Comparison of ENCODE assay signal across 8 mouse cellular contexts in the genomic region with DNA sequence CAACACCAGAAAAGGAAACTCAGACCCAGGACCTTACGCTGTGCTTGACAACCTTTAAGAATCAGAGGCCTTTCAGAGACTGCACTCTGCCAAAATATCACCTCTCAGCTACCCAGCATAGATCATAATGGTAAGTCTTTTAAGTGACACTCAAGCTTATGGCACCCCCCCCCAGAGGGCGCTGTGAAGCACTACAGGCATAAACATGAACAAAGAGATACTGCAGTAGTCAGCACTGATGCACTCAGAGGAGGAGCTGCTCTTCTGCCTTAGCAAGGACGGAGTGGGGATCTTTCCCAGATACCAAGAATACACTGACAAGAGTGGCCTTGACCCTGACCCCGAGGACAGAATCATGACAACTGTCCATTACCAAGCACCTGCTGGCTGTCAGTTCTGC. TPM values are rescaled to one million over a fixed set of nuclear protein-coding genes. Genes with fewer than 3 reads are reported as not detected.
DNase-seq lines count a peak whose midpoint lies in the region; ATAC-seq and TF ChIP-seq lines count a peak whose summit lies in the region.
"Had no signal": no experiment of that assay in that cellular context is flagged by ENCODE, and none has a peak within 500 bp of the region (broad histone marks: within the 10 kb centered on the region; RNA-seq: fewer than 3 reads in every experiment).

No protein-coding gene starts in this region.

- TF ChIP-seq POLR2A in MEL (IDR thresholded peaks at IDR 0.05; ENCODE audit: control insufficient read depth in 1 of 2, insufficient read depth in 1 of 2, low read depth in 1 of 2, low read length in 2 of 2, poor library complexity in 1 of 2), result no peak
- TF ChIP-seq POLR2A in bone marrow, adult 2 months (IDR thresholded peaks at IDR 0.05; ENCODE audit: borderline replicate concordance, control insufficient read depth, low read depth, low read length), result no peak

- H3K27ac ChIP-seq in layer of hippocampus, adult 2 months, result 0 out of 2 replicates have a peak overlapping the region, but pooled peaks have one; percentile 1
- H3K27ac ChIP-seq in MEL (ENCODE audit: control insufficient read depth, low read depth, low read length), result no peak overlapping the region
- H3K27ac ChIP-seq in bone marrow, adult 2 months (ENCODE audit: control insufficient read depth, insufficient read depth, low read depth, low read length, poor library complexity), result no peak overlapping the region
- H3K27ac ChIP-seq: limb, embryonic 13.5 days had no signal

- TF ChIP-seq CTCF in layer of hippocampus, adult 2 months (conservative IDR thresholded peaks at IDR 0.05), result peak; percentile 70
- TF ChIP-seq CTCF in MEL (IDR thresholded peaks at IDR 0.05 in 2 of 3, conservative IDR thresholded peaks at IDR 0.05 in 1 of 3; ENCODE audit: control insufficient read depth in 1 of 3, insufficient read depth in 1 of 3, low read depth in 2 of 3, low read length in 3 of 3, poor library complexity in 1 of 3, severe bottlenecking in 1 of 3), result peak; percentile 32 to 70 (median 65); a peak in 5 of 6 replicates
- TF ChIP-seq CTCF in bone marrow, adult 2 months (IDR thresholded peaks at IDR 0.05; ENCODE audit: control insufficient read depth, insufficient read depth, low read length), result peak; percentile 45; the same call in 1 of the 2 replicates

- peaks cover 35% of the 10 kb centered on the region for H3K79me2 ChIP-seq in MEL (ENCODE audit: control insufficient read depth, insufficient read depth, low read length, poor library complexity)

- H3K27me3 ChIP-seq in MEL (ENCODE audit: control insufficient read depth in 1 of 2, insufficient read depth in 2 of 2, low read length in 2 of 2), result no peaks in the 10 kb centered on the region
- H3K27me3 ChIP-seq: limb, embryonic 13.5 days had no signal

- peaks cover 0 to 10% of the 10 kb centered on the region in 2 experiments; a peak in 3 of 4 replicates for H3K36me3 ChIP-seq in MEL (ENCODE audit: control insufficient read depth in 1 of 2, insufficient read depth in 2 of 2, low read length in 2 of 2)

- WGBS in bone marrow, adult 2 months, result 65% methylated on average over 4 of the region's 4 CpGs

- TF ChIP-seq EP300 in MEL (IDR thresholded peaks at IDR 0.05; ENCODE audit: low read depth in 1 of 2, low read length in 2 of 2), result no peak

- peaks cover 8 to 10% of the 10 kb centered on the region in 2 experiments for H3K4me1 ChIP-seq in MEL (ENCODE audit: control insufficient read depth in 1 of 2, insufficient read depth in 2 of 2, low read length in 2 of 2)
- no peaks in the 10 kb centered on the region for H3K4me1 ChIP-seq in bone marrow, adult 2 months (ENCODE audit: control insufficient read depth, insufficient read depth, low read length)

- peak; percentile 21 for TF ChIP-seq RAD21 in MEL (IDR thresholded peaks at IDR 0.05; ENCODE audit: low read depth, low read length)

- ATAC-seq in inflammation-experienced regulatory T-cells, adult 6 months, result peak; percentile 35
- peak; percentile 69 for ATAC-seq in megakaryocyte, adult 5-6 weeks (ENCODE audit: poor library complexity, severe bottlenecking)
- no peak for ATAC-seq in activated CD4-positive, CD25-positive, alpha-beta regulatory T cell, adult 4 months

- no peaks in the 10 kb centered on the region for H3K9me3 ChIP-seq in MEL (replicated peaks; ENCODE audit: insufficient read depth, low read length)
- H3K9me3 ChIP-seq: limb, embryonic 13.5 days had no signal

- DNase-seq in layer of hippocampus, adult 2 months (ENCODE audit: low spot score in 2 of 2), result peak in 1 of 2 experiments; percentile 44
- no peak for DNase-seq in layer of hippocampus, postnatal 25 days (ENCODE audit: extremely low spot score in 1 of 2, low spot score in 1 of 2)
- peak; percentile 71 for DNase-seq in MEL (ENCODE audit: low read depth, low spot score)

- H3K9ac ChIP-seq in MEL (ENCODE audit: control insufficient read depth, low read depth, low read length, poor library complexity, severe bottlenecking), result no peak overlapping the region
- H3K9ac ChIP-seq: limb, embryonic 13.5 days had no signal

- H3K4me3 ChIP-seq in layer of hippocampus, adult 2 months, result no peak overlapping the region
- H3K4me3 ChIP-seq in MEL (ENCODE audit: control insufficient read depth in 1 of 2, insufficient read depth in 1 of 2, low read depth in 2 of 2, low read length in 2 of 2), result no peak overlapping the region
- H3K4me3 ChIP-seq in bone marrow, adult 2 months (replicated peaks; ENCODE audit: control insufficient read depth, low read depth, low read length), result no peak overlapping the region
- H3K4me3 ChIP-seq: limb, embryonic 13.5 days had no signal

TF ChIP-seq in MEL, 35 proteins besides CTCF, POLR2A, EP300 and RAD21:
- TF ChIP-seq E2F4 (IDR thresholded peaks at IDR 0.05; ENCODE audit: borderline replicate concordance, low read depth, low read length) (no peak), SMC3 (IDR thresholded peaks at IDR 0.05; ENCODE audit: low read depth, low read length) (peak; percentile 51)
TF ChIP-seq in MEL: peak in this region for 1.

RNA-seq across cellular contexts. Expression of gene Ppp2r5e, which starts 23.8 kb away (rescaled TPM):
- 10 to 100 TPM; 79.1 to 80.1 TPM for total RNA-seq in layer of hippocampus, adult 2 months (2021)
- total RNA-seq in layer of hippocampus, postnatal 25 days (2021), result 10 to 100 TPM; 74.0 to 80.2 TPM
- 9.0 and 10.8 TPM in 2 replicates for total RNA-seq in MEL (2012; rRNA removed)
- polyA plus RNA-seq in MEL (2012; ENCODE audit: insufficient read depth in 1 of 2, insufficient read length in 2 of 2, low read depth in 1 of 2, low replicate concordance in 2 of 2, missing spikeins in 1 of 2), result 100 to 1,000 TPM in 1 of 2 experiments, 10 to 100 TPM in 1; 21.3 to 200 TPM
- polyA plus RNA-seq in bone marrow, adult 2 months (2011; ENCODE audit: insufficient read depth, insufficient read length, low replicate concordance, missing spikeins), result 16.9 and 17.0 TPM in 2 replicates
- polyA plus RNA-seq in inflammation-experienced regulatory T-cells, adult 6 months (2017; shearing (Covaris generic)), result 1 to 10 TPM; 6.3 to 8.3 (median 7.3) TPM
- total RNA-seq in megakaryocyte, adult 5-6 weeks (2015), result 30.3 and 33.7 TPM in 2 replicates
- total RNA-seq in megakaryocyte, adult 5-6 weeks (2017), result 14.0 and 17.6 TPM in 2 replicates
- polyA plus RNA-seq in activated CD4-positive, CD25-positive, alpha-beta regulatory T cell, adult 4 months (2017; shearing (Covaris generic)), result 1 to 10 TPM; 7.4 to 9.2 TPM
